Mouse (Mus musculus): ENCODE measurements around the gene Ttll5. TPM values are rescaled to one million over a fixed set of nuclear protein-coding genes. Genes with fewer than 3 reads are reported as not detected.

Gene Ttll5
- polyA plus RNA-seq, 1 experiment from 2014 or later: 15.5 TPM

DNA sequence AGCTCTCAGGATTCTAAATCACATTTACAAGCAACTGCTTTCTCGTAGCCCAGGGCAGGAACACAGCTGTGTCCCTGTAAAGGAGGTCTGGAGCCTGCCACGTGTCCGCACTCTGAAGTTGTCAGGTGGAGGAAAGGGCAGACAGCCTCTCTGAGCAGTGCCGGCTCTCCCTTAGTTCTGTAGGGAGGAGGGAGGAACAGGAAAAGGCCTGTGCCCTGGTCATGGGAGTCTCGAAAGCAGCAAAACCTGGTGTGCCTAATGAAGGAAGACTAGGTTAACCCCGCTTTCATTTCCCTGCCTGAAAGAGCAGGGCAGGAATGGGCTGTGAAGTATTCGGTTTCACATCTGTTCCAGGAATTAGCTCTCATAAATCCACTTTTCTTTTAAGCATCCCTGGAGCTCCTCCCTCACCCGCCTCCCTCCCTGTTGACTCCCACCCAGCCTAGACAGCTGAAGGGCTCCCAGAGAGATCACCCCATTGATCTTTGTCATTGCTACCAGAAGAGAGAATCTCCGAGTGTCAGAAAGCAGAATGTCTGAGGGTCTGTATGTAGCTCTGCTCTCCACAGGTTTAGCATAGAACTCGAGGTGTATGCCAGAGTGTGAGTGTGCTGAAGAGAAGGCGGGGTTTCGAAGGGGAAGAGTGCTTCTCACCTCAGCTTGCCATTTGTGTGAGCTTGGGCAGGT, 212.9 kb downstream of the Ttll5 start:
- no peaks in the 10 kb centered on the region for H3K4me1 ChIP-seq (ENCODE audit: control insufficient read depth, insufficient read depth, low read length)
- 31% methylated on average over 12 of the region's 12 CpGs for WGBS
- no peaks in the 10 kb centered on the region for H3K9me3 ChIP-seq (replicated peaks; ENCODE audit: control insufficient read depth, low read length)
- H3K36me3 ChIP-seq (ENCODE audit: control insufficient read depth, insufficient read depth, low read length): no peaks in the 10 kb centered on the region
- no peak overlapping the region for H3K4me3 ChIP-seq (ENCODE audit: low read depth, low read length)
- no peak overlapping the region for H3K4me2 ChIP-seq (ENCODE audit: low read length)
- ATAC-seq (no peak), DNase-seq (ENCODE audit: low spot score) (peak; percentile 7)
- H3K27me3 ChIP-seq (replicated peaks; ENCODE audit: control insufficient read depth, insufficient read depth, low read length): no peaks in the 10 kb centered on the region
- H3K27ac ChIP-seq (ENCODE audit: low read depth, low read length): no peak overlapping the region; the same call in 1 of the 2 replicates
- H3K9ac ChIP-seq (ENCODE audit: low read length): no peak overlapping the region

- DNase-seq (ENCODE audit: low spot score) (no peak), ATAC-seq (no peak)
- H3K27ac ChIP-seq (ENCODE audit: low read depth, low read length): no peak overlapping the region
- H3K9me3 ChIP-seq (replicated peaks; ENCODE audit: control insufficient read depth, low read length): no peaks in the 10 kb centered on the region
- no peak overlapping the region for H3K4me2 ChIP-seq (ENCODE audit: low read length)
- no peaks in the 10 kb centered on the region for H3K4me1 ChIP-seq (ENCODE audit: control insufficient read depth, insufficient read depth, low read length)
- H3K36me3 ChIP-seq (ENCODE audit: control insufficient read depth, insufficient read depth, low read length): no peaks in the 10 kb centered on the region
- no peak overlapping the region for H3K4me3 ChIP-seq (ENCODE audit: low read depth, low read length)
- 82% methylated on average over 5 of the region's 5 CpGs for WGBS
- no peaks in the 10 kb centered on the region for H3K27me3 ChIP-seq (replicated peaks; ENCODE audit: control insufficient read depth, insufficient read depth, low read length)
- H3K9ac ChIP-seq (ENCODE audit: low read length): no peak overlapping the region
Observed at GRCm38 (mm10) chr12:86039078-86039477, 214.6 kb downstream of the Ttll5 start.

GRCm38 (mm10) chr12:86039751-86040150, 215.3 kb downstream of the Ttll5 start:
- ATAC-seq (no peak), DNase-seq (ENCODE audit: low spot score) (no peak)
- no peak overlapping the region for H3K4me2 ChIP-seq (ENCODE audit: low read length)
- H3K36me3 ChIP-seq (ENCODE audit: control insufficient read depth, insufficient read depth, low read length): no peaks in the 10 kb centered on the region
- no peak overlapping the region for H3K9ac ChIP-seq (ENCODE audit: low read length)
- H3K4me3 ChIP-seq (ENCODE audit: low read depth, low read length): no peak overlapping the region
- H3K27ac ChIP-seq (ENCODE audit: low read depth, low read length): no peak overlapping the region
- H3K4me1 ChIP-seq (ENCODE audit: control insufficient read depth, insufficient read depth, low read length): no peaks in the 10 kb centered on the region
- WGBS: 92% methylated on average over 6 of the region's 6 CpGs
- no peaks in the 10 kb centered on the region for H3K27me3 ChIP-seq (replicated peaks; ENCODE audit: control insufficient read depth, insufficient read depth, low read length)
- no peaks in the 10 kb centered on the region for H3K9me3 ChIP-seq (replicated peaks; ENCODE audit: control insufficient read depth, low read length)

GRCm38 (mm10) chr12:86046141-86046540, 221.7 kb downstream of the Ttll5 start:
- no peak overlapping the region for H3K27ac ChIP-seq (ENCODE audit: low read depth, low read length)
- DNase-seq (ENCODE audit: low spot score) (no peak), ATAC-seq (no peak)
- 73% methylated on average over 5 of the region's 5 CpGs for WGBS
- no peaks in the 10 kb centered on the region for H3K27me3 ChIP-seq (replicated peaks; ENCODE audit: control insufficient read depth, insufficient read depth, low read length)
- no peaks in the 10 kb centered on the region for H3K36me3 ChIP-seq (ENCODE audit: control insufficient read depth, insufficient read depth, low read length)
- no peaks in the 10 kb centered on the region for H3K9me3 ChIP-seq (replicated peaks; ENCODE audit: control insufficient read depth, low read length)
- H3K4me1 ChIP-seq (ENCODE audit: control insufficient read depth, insufficient read depth, low read length): no peaks in the 10 kb centered on the region
- H3K4me2 ChIP-seq (ENCODE audit: low read length): no peak overlapping the region
- no peak overlapping the region for H3K9ac ChIP-seq (ENCODE audit: low read length)
- no peak overlapping the region for H3K4me3 ChIP-seq (ENCODE audit: low read depth, low read length)

GRCm38 (mm10) chr12:86046776-86047175, 222.3 kb downstream of the Ttll5 start:
- WGBS: 100% methylated on average over 2 of the region's 2 CpGs
- no peaks in the 10 kb centered on the region for H3K9me3 ChIP-seq (replicated peaks; ENCODE audit: control insufficient read depth, low read length)
- no peaks in the 10 kb centered on the region for H3K27me3 ChIP-seq (replicated peaks; ENCODE audit: control insufficient read depth, insufficient read depth, low read length)
- H3K9ac ChIP-seq (ENCODE audit: low read length): no peak overlapping the region
- ATAC-seq (no peak), DNase-seq (ENCODE audit: low spot score) (no peak)
- H3K4me1 ChIP-seq (ENCODE audit: control insufficient read depth, insufficient read depth, low read length): no peaks in the 10 kb centered on the region
- no peak overlapping the region for H3K4me2 ChIP-seq (ENCODE audit: low read length)
- no peak overlapping the region for H3K27ac ChIP-seq (ENCODE audit: low read depth, low read length)
- H3K4me3 ChIP-seq (ENCODE audit: low read depth, low read length): no peak overlapping the region
- H3K36me3 ChIP-seq (ENCODE audit: control insufficient read depth, insufficient read depth, low read length): no peaks in the 10 kb centered on the region

DNA sequence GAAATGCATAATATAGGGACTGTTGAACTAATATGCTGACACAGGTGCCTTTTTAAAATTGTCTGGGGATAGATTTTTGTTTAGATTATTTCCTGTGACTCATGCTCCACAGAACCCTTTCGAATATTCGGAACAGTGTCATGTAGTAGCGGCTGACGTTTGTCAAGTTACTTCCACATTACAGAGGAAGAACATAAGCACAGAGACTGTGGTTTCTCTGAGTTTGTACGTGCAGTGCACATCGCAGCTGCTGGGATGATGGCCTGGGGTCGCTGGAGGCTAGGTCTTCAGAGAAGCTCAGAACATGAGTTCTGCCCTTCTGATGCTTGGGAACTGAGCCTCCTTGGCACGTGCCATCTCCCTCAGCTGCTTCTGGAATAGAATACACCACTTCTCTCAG, 222.9 kb downstream of the Ttll5 start:
- Histone ChIP-seq H3K9ac (ENCODE audit: low read length) (no peak overlapping the region), H3K27me3 (replicated peaks; ENCODE audit: control insufficient read depth, insufficient read depth, low read length) (no peaks in the 10 kb centered on the region), H3K4me1 (ENCODE audit: control insufficient read depth, insufficient read depth, low read length) (no peaks in the 10 kb centered on the region), H3K9me3 (replicated peaks; ENCODE audit: control insufficient read depth, low read length) (no peaks in the 10 kb centered on the region), H3K36me3 (ENCODE audit: control insufficient read depth, insufficient read depth, low read length) (no peaks in the 10 kb centered on the region), H3K27ac (ENCODE audit: low read depth, low read length) (no peak overlapping the region), H3K4me2 (ENCODE audit: low read length) (no peak overlapping the region), H3K4me3 (ENCODE audit: low read depth, low read length) (no peak overlapping the region)
- ATAC-seq: no peak
- no peak for DNase-seq (ENCODE audit: low spot score)
- 91% methylated on average over 8 of the region's 8 CpGs for WGBS

- DNase-seq (ENCODE audit: low spot score): no peak
- H3K4me1 ChIP-seq (ENCODE audit: control insufficient read depth, insufficient read depth, low read length): no peaks in the 10 kb centered on the region
- H3K27ac ChIP-seq (ENCODE audit: low read depth, low read length): no peak overlapping the region
- no peaks in the 10 kb centered on the region for H3K27me3 ChIP-seq (replicated peaks; ENCODE audit: control insufficient read depth, insufficient read depth, low read length)
- ATAC-seq: no peak
- no peaks in the 10 kb centered on the region for H3K9me3 ChIP-seq (replicated peaks; ENCODE audit: control insufficient read depth, low read length)
- H3K4me2 ChIP-seq (ENCODE audit: low read length): no peak overlapping the region
- 60% methylated on average over 6 of the region's 6 CpGs for WGBS
- no peak overlapping the region for H3K9ac ChIP-seq (ENCODE audit: low read length)
- H3K4me3 ChIP-seq (ENCODE audit: low read depth, low read length): no peak overlapping the region
- H3K36me3 ChIP-seq (ENCODE audit: control insufficient read depth, insufficient read depth, low read length): no peaks in the 10 kb centered on the region
Observed at GRCm38 (mm10) chr12:86049813-86050212, 225.4 kb downstream of the Ttll5 start.

DNA sequence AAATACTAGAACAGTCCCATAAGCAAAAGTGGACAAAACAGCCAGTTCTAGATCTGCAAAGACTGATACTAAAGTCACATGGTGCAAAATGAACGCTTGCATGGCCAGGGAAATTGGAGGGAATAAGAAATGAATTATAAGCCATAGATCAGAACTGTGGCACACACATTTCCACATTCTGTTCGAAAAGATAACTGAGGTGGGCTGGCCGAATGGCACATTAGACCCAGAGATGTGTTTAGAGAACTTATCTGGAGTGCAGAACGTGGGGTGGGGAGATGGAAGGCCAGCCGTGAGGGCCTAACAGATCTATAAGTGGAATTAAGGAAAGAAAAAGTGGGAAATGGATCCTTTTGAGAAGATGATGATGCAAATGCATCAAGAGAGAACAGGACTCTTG, 227.0 kb downstream of the Ttll5 start:
- 92% methylated on average over 5 of the region's 5 CpGs for WGBS
- Histone ChIP-seq H3K4me1 (ENCODE audit: control insufficient read depth, insufficient read depth, low read length) (no peaks in the 10 kb centered on the region), H3K4me2 (ENCODE audit: low read length) (no peak overlapping the region), H3K4me3 (ENCODE audit: low read depth, low read length) (no peak overlapping the region), H3K27me3 (replicated peaks; ENCODE audit: control insufficient read depth, insufficient read depth, low read length) (no peaks in the 10 kb centered on the region), H3K36me3 (ENCODE audit: control insufficient read depth, insufficient read depth, low read length) (0 out of 2 replicates have a peak, but pooled peaks cover 4% of the 10 kb centered on the region), H3K27ac (ENCODE audit: low read depth, low read length) (no peak overlapping the region), H3K9me3 (replicated peaks; ENCODE audit: control insufficient read depth, low read length) (no peaks in the 10 kb centered on the region), H3K9ac (ENCODE audit: low read length) (no peak overlapping the region)
- no peak for DNase-seq (ENCODE audit: low spot score)
- no peak for ATAC-seq

GRCm38 (mm10) chr12:86055306-86055705, 230.8 kb downstream of the Ttll5 start:
- Histone ChIP-seq H3K4me3 (ENCODE audit: low read depth, low read length) (no peak overlapping the region), H3K27me3 (replicated peaks; ENCODE audit: control insufficient read depth, insufficient read depth, low read length) (no peaks in the 10 kb centered on the region), H3K4me2 (ENCODE audit: low read length) (no peak overlapping the region), H3K36me3 (ENCODE audit: control insufficient read depth, insufficient read depth, low read length) (0 out of 2 replicates have a peak, but pooled peaks cover 4% of the 10 kb centered on the region), H3K9me3 (replicated peaks; ENCODE audit: control insufficient read depth, low read length) (no peaks in the 10 kb centered on the region), H3K27ac (ENCODE audit: low read depth, low read length) (no peak overlapping the region), H3K9ac (ENCODE audit: low read length) (no peak overlapping the region), H3K4me1 (ENCODE audit: control insufficient read depth, insufficient read depth, low read length) (no peaks in the 10 kb centered on the region)
- DNase-seq (ENCODE audit: low spot score): no peak
- WGBS: 95% methylated on average over 2 of the region's 2 CpGs
- no peak for ATAC-seq
